Mouse (Mus musculus) lung, adult 2 months (tissue): ENCODE data around the gene Foxp1.

Source experiments
- CTCF ChIP-seq: fragments of 200-500 bp; IDR thresholded peaks from 2 replicates; pipeline ENCODE4 v1.5.1; 2011; ENCODE audit warnings: mild to moderate bottlenecking, low read length, control low read depth; ENCODE audit not compliant: insufficient read depth
- POLR2A ChIP-seq: fragments of 200-500 bp; IDR thresholded peaks from 2 replicates; pipeline ENCODE4 v1.6.1; 2011; ENCODE audit warnings: low read depth, mild to moderate bottlenecking, control low read depth, low read length, borderline replicate concordance; ENCODE audit errors: extremely low read depth

DNA sequence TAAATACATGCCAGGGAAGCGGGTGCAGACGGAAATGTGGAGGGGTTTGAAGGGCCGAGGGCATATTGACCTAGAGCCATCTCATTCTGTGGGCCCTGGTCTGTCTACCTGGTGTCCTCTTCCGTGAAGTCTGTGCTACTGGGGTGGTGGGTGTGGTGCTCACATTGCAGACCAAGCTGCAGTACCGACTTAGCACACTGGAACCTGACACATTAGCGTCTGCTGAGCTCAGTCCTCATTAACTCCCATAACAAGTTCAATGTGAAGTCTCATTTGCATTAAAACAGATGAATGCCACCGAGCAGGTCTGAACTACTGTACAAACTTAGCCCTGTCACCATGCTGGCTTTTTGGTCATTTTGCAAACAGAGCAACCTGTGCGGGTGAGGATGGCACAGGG lies 594.2 kb downstream of the Foxp1 start:
- TF ChIP-seq CTCF (no peak), POLR2A (no peak)
